Mouse (Mus musculus) ES-E14 (cell line): Measurements from ENCODE around the gene Dpf3. TPM values are rescaled to one million over a fixed set of nuclear protein-coding genes. Genes with fewer than 3 reads are reported as not detected.

ENCODE experiments used
- DNase-seq: peaks from one replicate; pipeline ENCODE4 v3.0.0-alpha.2; 2013; ENCODE audit warnings: low read depth, low spot score
- H3K27ac ChIP-seq: 2 replicates; pipeline ENCODE4 v1.5.1; 2012; ENCODE audit warnings: low read depth, mild to moderate bottlenecking, low read length, moderate library complexity, mixed read lengths; ENCODE audit not compliant: poor library complexity, insufficient read depth, severe bottlenecking
- H3K36me3 ChIP-seq: 2 replicates; pipeline ENCODE4 v1.6.1; 2012; ENCODE audit warnings: mild to moderate bottlenecking, low read length, moderate library complexity, mixed read lengths; ENCODE audit not compliant: control insufficient read depth, poor library complexity, insufficient read depth, severe bottlenecking
- H3K4me1 ChIP-seq, 2 experiments: fragments of 150-350 bp in 1 of 2; sonication (generic) in 1 of 2; 2 replicates each; pipeline ENCODE4 v1.6.1; 2012; ENCODE audit warnings: low read length in 2 of 2, mild to moderate bottlenecking in 1 of 2, mixed read lengths in 1 of 2; ENCODE audit not compliant: control insufficient read depth in 2 of 2, insufficient read depth in 2 of 2, poor library complexity in 1 of 2
- H3K4me3 ChIP-seq, 2 experiments: fragments of 150-350 bp in 1 of 2; sonication (generic) in 1 of 2; 2 replicates each; pipeline ENCODE4 v1.5.1; 2012; ENCODE audit warnings: low read length in 2 of 2, low read depth in 1 of 2, mild to moderate bottlenecking in 1 of 2, mixed read lengths in 1 of 2; ENCODE audit not compliant: insufficient read depth in 1 of 2, poor library complexity in 1 of 2, severe bottlenecking in 1 of 2
- H3K9ac ChIP-seq: 2 replicates; pipeline ENCODE4 v1.6.1; 2012; ENCODE audit warnings: low read depth, mild to moderate bottlenecking, low read length, mixed read lengths; ENCODE audit not compliant: poor library complexity, insufficient read depth, severe bottlenecking
- H3K9me3 ChIP-seq: fragments of 150-350 bp; sonication (generic); 2 replicates; pipeline ENCODE4 v1.6.1; 2012; ENCODE audit warnings: low read depth, mild to moderate bottlenecking, low read length; ENCODE audit not compliant: control insufficient read depth, insufficient read depth
- CHD2 ChIP-seq: IDR thresholded peaks from 2 replicates; pipeline ENCODE4 v1.6.1; 2014; ENCODE audit warnings: mild to moderate bottlenecking, low read depth, low read length, inconsistent platforms
- HCFC1 ChIP-seq: IDR thresholded peaks from 2 replicates; pipeline ENCODE4 v1.6.1; 2012; ENCODE audit warnings: low read length, inconsistent platforms, borderline replicate concordance; ENCODE audit not compliant: insufficient read depth
- MAFK ChIP-seq: IDR thresholded peaks from 2 replicates; pipeline ENCODE4 v1.6.1; 2014; ENCODE audit warnings: mild to moderate bottlenecking, low read depth, low read length, inconsistent platforms; ENCODE audit not compliant: insufficient read depth
- ZC3H11A ChIP-seq: IDR thresholded peaks from 2 replicates; pipeline ENCODE4 v1.6.1; 2012; ENCODE audit warnings: low read depth, mild to moderate bottlenecking, inconsistent platforms, low read length, borderline replicate concordance
- ZNF384 ChIP-seq: IDR thresholded peaks from 2 replicates; pipeline ENCODE4 v1.6.1; 2012; ENCODE audit warnings: low read depth, low read length, inconsistent platforms
- in situ Hi-C, 2 experiments: fragments of 600-800 bp; cut with MboI; formaldehyde crosslinking; loops; one replicate each; pipeline ENCODE4 v1.15.1; 2025; ENCODE audit warnings: low sequenced_read_pairs in 2 of 2, inconsistent platforms in 1 of 2; ENCODE audit not compliant: unreplicated experiment in 2 of 2
- total RNA-seq: library from RNA; depleted of rRNA; stranded (reverse); fragments of 300-350 nt; gene quantifications from 2 replicates; pipeline ENCODE4 v1.2.3, GENCODE M21; 2012

The Dpf3 gene
- total RNA-seq, 1 experiment = 1.4 TPM

DNA sequence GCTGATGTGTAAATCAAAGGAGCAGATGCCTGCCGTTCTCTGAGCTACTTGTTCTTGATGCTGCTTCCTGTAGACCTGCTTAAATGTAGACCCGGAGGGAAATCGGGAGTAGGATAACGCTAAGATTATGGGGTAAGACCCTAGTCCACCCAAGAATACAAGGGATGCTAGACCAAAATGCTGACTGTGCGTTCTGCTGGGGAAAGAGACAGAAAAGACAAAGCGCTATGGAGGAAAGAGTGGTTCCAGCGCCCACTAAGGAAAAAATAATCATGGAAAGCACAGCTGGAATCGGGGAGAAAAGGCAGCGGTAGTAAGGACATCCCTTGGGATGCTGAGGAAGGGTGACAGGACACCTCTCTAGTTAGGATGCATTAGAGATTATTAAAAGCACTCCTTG lies 174.7 kb downstream of the Dpf3 start:
- H3K4me1 ChIP-seq = peaks cover 9 to 11% of the 10 kb centered on the region in 2 experiments; a peak in 3 of 4 replicates
- no peak overlapping the region for H3K9ac ChIP-seq
- H3K27ac ChIP-seq = no peak overlapping the region
- H3K36me3 ChIP-seq = no peaks in the 10 kb centered on the region
- DNase-seq = no peak
- no peak for TF ChIP-seq HCFC1
- TF ChIP-seq ZNF384 = no peak
- peak; percentile 53; the same call in 1 of the 2 replicates for TF ChIP-seq MAFK
- H3K4me3 ChIP-seq = no peak overlapping the region
- in situ Hi-C loops = no loop called here
- H3K9me3 ChIP-seq = no peaks in the 10 kb centered on the region

DNA sequence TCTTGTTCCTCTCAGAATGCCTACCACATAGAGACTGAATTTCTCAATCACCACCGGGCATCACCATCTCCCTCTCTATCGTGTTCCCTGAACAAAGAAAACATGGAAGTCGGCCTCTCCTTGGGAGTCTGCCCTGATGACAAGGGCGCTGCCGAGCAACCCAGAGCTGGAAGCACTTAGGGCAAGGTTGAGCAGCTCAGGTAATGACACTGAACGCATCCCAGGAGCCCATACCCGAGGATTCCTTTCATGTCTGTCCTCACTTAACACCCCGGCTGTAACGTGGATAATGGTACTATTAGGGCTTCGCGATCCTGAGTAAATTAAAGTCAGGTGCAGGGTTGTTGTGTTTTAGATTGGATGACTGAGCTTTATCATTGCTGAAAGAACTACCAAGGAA lies 176.9 kb downstream of the Dpf3 start:
- no peak overlapping the region for H3K9ac ChIP-seq
- no peaks in the 10 kb centered on the region for H3K9me3 ChIP-seq
- H3K27ac ChIP-seq = no peak overlapping the region
- no peak overlapping the region for H3K4me3 ChIP-seq
- H3K36me3 ChIP-seq = no peaks in the 10 kb centered on the region
- DNase-seq = no peak
- in situ Hi-C loops = no loop called here
- TF ChIP-seq MAFK (no peak), ZNF384 (no peak), ZC3H11A (no peak)
- H3K4me1 ChIP-seq = peaks cover 9 to 11% of the 10 kb centered on the region in 2 experiments; a peak in 3 of 4 replicates

DNA sequence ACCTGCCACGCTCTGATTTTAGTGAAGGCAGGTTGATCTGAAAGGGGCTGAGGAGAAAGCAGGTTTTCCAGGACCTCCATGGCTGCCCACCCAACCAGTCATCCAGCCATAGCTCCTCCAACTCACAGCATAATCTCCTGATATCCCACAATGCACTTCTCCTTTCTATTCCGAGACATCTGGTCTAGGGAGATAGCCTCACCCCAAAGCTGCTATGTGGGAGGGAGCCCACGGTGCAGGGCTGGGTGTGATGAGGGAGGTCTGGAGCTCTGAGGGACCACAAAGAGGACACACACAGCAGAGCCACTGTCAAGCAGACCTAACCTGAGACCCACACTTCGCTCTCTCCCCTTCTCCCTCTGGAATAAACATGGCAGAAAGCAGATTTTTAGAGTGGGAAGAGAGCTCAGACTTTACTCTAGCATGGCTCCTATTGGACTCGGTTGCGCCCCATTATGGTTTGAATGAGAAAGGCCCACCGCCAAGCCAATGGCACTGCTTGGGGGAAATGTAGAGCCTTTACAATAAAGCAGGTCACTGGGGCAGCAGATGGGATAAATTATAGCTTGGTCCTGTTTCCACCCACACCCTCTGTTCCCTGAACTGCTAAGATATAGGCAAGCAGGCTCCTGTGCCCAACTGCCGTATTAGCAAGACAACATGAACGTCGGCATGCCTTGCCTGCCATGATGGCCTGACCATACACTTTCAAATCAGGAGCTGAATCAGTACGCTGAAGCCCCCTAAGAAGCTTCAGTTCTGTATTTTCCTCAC lies 178.3 kb downstream of the Dpf3 start:
- in situ Hi-C loops = no loop called here
- Histone ChIP-seq H3K4me1 (peaks cover 11 to 13% of the 10 kb centered on the region in 2 experiments; a peak in 3 of 4 replicates), H3K4me3 (peak overlapping the region in 1 of 2 experiments; percentile 23; a peak in 1 of 4 replicates), H3K9ac (0 out of 2 replicates have a peak overlapping the region, but pooled peaks have one; percentile 7), H3K36me3 (no peaks in the 10 kb centered on the region), H3K9me3 (no peaks in the 10 kb centered on the region), H3K27ac (no peak overlapping the region)
- no peak for DNase-seq
- TF ChIP-seq HCFC1 (no peak), ZNF384 (0 out of 2 replicates have a peak, but pooled peaks have one; percentile 2), ZC3H11A (no peak), MAFK (no peak), CHD2 (no peak)

DNA sequence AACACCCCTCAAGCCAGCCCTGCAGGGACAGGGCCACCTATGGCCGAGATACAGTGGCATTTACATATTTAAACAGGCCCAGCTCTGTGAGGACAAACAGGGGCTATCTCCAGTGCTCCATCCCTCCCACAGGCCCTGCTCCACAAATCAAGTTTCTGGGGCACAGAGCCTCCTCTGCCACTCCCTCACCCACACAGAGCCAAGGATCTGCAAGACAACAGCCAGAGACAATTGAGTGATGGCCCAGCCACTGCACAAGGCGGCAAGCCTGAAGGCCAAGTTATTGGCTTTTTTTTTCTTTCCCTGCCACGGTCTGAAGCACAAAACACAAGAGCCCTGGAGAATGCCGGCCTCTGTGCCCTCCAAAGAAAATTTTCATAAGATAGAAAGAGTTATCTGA lies 178.9 kb downstream of the Dpf3 start:
- H3K4me3 ChIP-seq = peak overlapping the region in 1 of 2 experiments; percentile 4; a peak in 1 of 4 replicates
- TF ChIP-seq HCFC1 (no peak), ZNF384 (0 out of 2 replicates have a peak, but pooled peaks have one; percentile 52), ZC3H11A (no peak)
- no peaks in the 10 kb centered on the region for H3K9me3 ChIP-seq
- no peaks in the 10 kb centered on the region for H3K36me3 ChIP-seq
- H3K27ac ChIP-seq = no peak overlapping the region
- no peak for DNase-seq
- in situ Hi-C loops = no loop called here
- 0 out of 2 replicates have a peak overlapping the region, but pooled peaks have one; percentile 7 for H3K9ac ChIP-seq
- H3K4me1 ChIP-seq = peaks cover 11 to 14% of the 10 kb centered on the region in 2 experiments; a peak in 3 of 4 replicates

DNA sequence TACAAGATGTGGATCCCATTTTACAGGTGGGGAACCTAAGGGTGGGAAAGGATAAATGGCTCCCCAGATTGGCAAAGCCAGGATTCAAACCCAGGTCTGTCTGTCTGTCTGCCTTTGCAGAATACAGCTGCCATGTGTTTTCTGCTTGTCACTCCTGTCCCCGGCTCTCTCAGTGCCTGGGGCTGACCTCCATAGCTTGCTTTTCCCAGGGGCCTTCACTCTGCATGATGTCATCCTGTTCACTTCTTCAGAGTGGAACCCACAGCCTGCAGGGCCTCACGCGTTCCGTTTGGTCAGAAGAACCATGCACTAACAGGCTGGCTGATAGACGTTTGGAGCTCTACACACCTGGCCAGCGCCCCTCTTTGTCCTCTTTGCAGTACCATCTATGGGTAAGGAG lies 184.3 kb downstream of the Dpf3 start:
- no peaks in the 10 kb centered on the region for H3K36me3 ChIP-seq
- no peak overlapping the region for H3K27ac ChIP-seq
- H3K9me3 ChIP-seq = no peaks in the 10 kb centered on the region
- H3K4me1 ChIP-seq = peaks cover 0 to 6% of the 10 kb centered on the region in 2 experiments; a peak in 2 of 4 replicates
- TF ChIP-seq CHD2 (no peak), HCFC1 (no peak), MAFK (no peak), ZC3H11A (no peak), ZNF384 (no peak)
- H3K9ac ChIP-seq = no peak overlapping the region
- in situ Hi-C loops = no loop called here
- no peak for DNase-seq
- no peak overlapping the region for H3K4me3 ChIP-seq
